Mouse (Mus musculus): ENCODE data around the gene Slc25a26. TPM values are rescaled to one million over a fixed set of nuclear protein-coding genes. Genes with fewer than 3 reads are reported as not detected.

Slc25a26 gene
- polyA plus RNA-seq, 2 experiments: 1.7 to 2.6 TPM

GRCm38 (mm10) chr6:94635343-94635742, 135.2 kb downstream of the Slc25a26 start:
- Histone ChIP-seq H3K36me3 (replicated peaks; ENCODE audit: control insufficient read depth, insufficient read depth, low read depth) (no peaks in the 10 kb centered on the region), H3K27ac (no peak overlapping the region), H3K27me3 (ENCODE audit: control insufficient read depth, insufficient read depth, low read length) (no peaks in the 10 kb centered on the region), H3K9ac (replicated peaks) (no peak overlapping the region), H3K4me1 (replicated peaks; ENCODE audit: control insufficient read depth in 2 of 2, insufficient read depth in 2 of 2, low read length in 1 of 2) (peaks cover 0 to 2% of the 10 kb centered on the region in 2 experiments; a peak in 1 of 4 replicates), H3K9me3 (ENCODE audit: control insufficient read depth, low read length) (no peaks in the 10 kb centered on the region), H3K4me3 (ENCODE audit: insufficient read depth in 1 of 2, low read depth in 2 of 2, low read length in 2 of 2) (no peak overlapping the region), H3K4me2 (ENCODE audit: low read depth) (no peak overlapping the region)
- no peak for TF ChIP-seq CTCF (IDR thresholded peaks at IDR 0.05; ENCODE audit: low read depth)
- no peak for TF ChIP-seq EP300 (IDR thresholded peaks at IDR 0.05; ENCODE audit: low read depth)
- DNase-seq (ENCODE audit: low read depth in 3 of 3, low spot score in 3 of 3) (no peak), ATAC-seq (ENCODE audit: insufficient read depth) (no peak)
- 54% methylated on average over 1 of the region's 1 CpGs for WGBS (ENCODE audit: insufficient replicate concordance)

- no peaks in the 10 kb centered on the region for H3K27me3 ChIP-seq (ENCODE audit: control insufficient read depth, insufficient read depth, low read length)
- DNase-seq (ENCODE audit: low read depth in 3 of 3, low spot score in 3 of 3) (no peak), ATAC-seq (ENCODE audit: insufficient read depth) (peak; percentile 33; the same call in 1 of the 2 replicates)
- no peak overlapping the region for H3K4me3 ChIP-seq (ENCODE audit: insufficient read depth in 1 of 2, low read depth in 2 of 2, low read length in 2 of 2)
- TF ChIP-seq CTCF (IDR thresholded peaks at IDR 0.05; ENCODE audit: low read depth) (no peak), EP300 (IDR thresholded peaks at IDR 0.05; ENCODE audit: low read depth) (0 out of 2 replicates have a peak, but pooled peaks have one; percentile 7)
- H3K27ac ChIP-seq: no peak overlapping the region
- H3K9ac ChIP-seq (replicated peaks): no peak overlapping the region
- no peaks in the 10 kb centered on the region for H3K36me3 ChIP-seq (replicated peaks; ENCODE audit: control insufficient read depth, insufficient read depth, low read depth)
- H3K4me1 ChIP-seq (replicated peaks; ENCODE audit: control insufficient read depth in 2 of 2, insufficient read depth in 2 of 2, low read length in 1 of 2): peaks cover 0 to 2% of the 10 kb centered on the region in 2 experiments; a peak in 1 of 4 replicates
- no peaks in the 10 kb centered on the region for H3K9me3 ChIP-seq (ENCODE audit: control insufficient read depth, low read length)
- H3K4me2 ChIP-seq (ENCODE audit: low read depth): no peak overlapping the region
- 27% methylated on average over 5 of the region's 5 CpGs for WGBS (ENCODE audit: insufficient replicate concordance)
Measured at GRCm38 (mm10) chr6:94637024-94637434, 136.9 kb downstream of the Slc25a26 start.

- TF ChIP-seq CTCF (IDR thresholded peaks at IDR 0.05; ENCODE audit: low read depth): no peak
- no peak for TF ChIP-seq EP300 (IDR thresholded peaks at IDR 0.05; ENCODE audit: low read depth)
- H3K4me1 ChIP-seq (replicated peaks; ENCODE audit: control insufficient read depth in 2 of 2, insufficient read depth in 2 of 2, low read length in 1 of 2): peaks cover 0 to 2% of the 10 kb centered on the region in 2 experiments; a peak in 1 of 4 replicates
- no peak overlapping the region for H3K4me3 ChIP-seq (ENCODE audit: insufficient read depth in 1 of 2, low read depth in 2 of 2, low read length in 2 of 2)
- H3K9me3 ChIP-seq (ENCODE audit: control insufficient read depth, low read length): no peaks in the 10 kb centered on the region
- no peaks in the 10 kb centered on the region for H3K36me3 ChIP-seq (replicated peaks; ENCODE audit: control insufficient read depth, insufficient read depth, low read depth)
- H3K4me2 ChIP-seq (ENCODE audit: low read depth): no peak overlapping the region
- H3K27me3 ChIP-seq (ENCODE audit: control insufficient read depth, insufficient read depth, low read length): no peaks in the 10 kb centered on the region
- ATAC-seq (ENCODE audit: insufficient read depth) (no peak), DNase-seq (ENCODE audit: low read depth in 3 of 3, low spot score in 3 of 3) (no peak)
- H3K9ac ChIP-seq (replicated peaks): no peak overlapping the region
- no peak overlapping the region for H3K27ac ChIP-seq
- 32% methylated on average over 7 of the region's 7 CpGs for WGBS (ENCODE audit: insufficient replicate concordance)
Measured at GRCm38 (mm10) chr6:94640297-94640696, 140.2 kb downstream of the Slc25a26 start.

- H3K27ac ChIP-seq: no peak overlapping the region
- H3K36me3 ChIP-seq (replicated peaks; ENCODE audit: control insufficient read depth, insufficient read depth, low read depth): no peaks in the 10 kb centered on the region
- no peak overlapping the region for H3K4me2 ChIP-seq (ENCODE audit: low read depth)
- H3K9me3 ChIP-seq (ENCODE audit: control insufficient read depth, low read length): no peaks in the 10 kb centered on the region
- 69% methylated on average over 1 of the region's 1 CpGs for WGBS (ENCODE audit: insufficient replicate concordance)
- no peaks in the 10 kb centered on the region for H3K27me3 ChIP-seq (ENCODE audit: control insufficient read depth, insufficient read depth, low read length)
- no peak for DNase-seq (ENCODE audit: low read depth in 3 of 3, low spot score in 3 of 3)
- ATAC-seq (ENCODE audit: insufficient read depth): no peak
- no peaks in the 10 kb centered on the region for H3K4me1 ChIP-seq (replicated peaks; ENCODE audit: control insufficient read depth in 2 of 2, insufficient read depth in 2 of 2, low read length in 1 of 2)
- no peak overlapping the region for H3K9ac ChIP-seq (replicated peaks)
- TF ChIP-seq EP300 (IDR thresholded peaks at IDR 0.05; ENCODE audit: low read depth): no peak
- no peak for TF ChIP-seq CTCF (IDR thresholded peaks at IDR 0.05; ENCODE audit: low read depth)
- no peak overlapping the region for H3K4me3 ChIP-seq (ENCODE audit: insufficient read depth in 1 of 2, low read depth in 2 of 2, low read length in 2 of 2)
Measured at GRCm38 (mm10) chr6:94642048-94642447, 141.9 kb downstream of the Slc25a26 start.

GRCm38 (mm10) chr6:94643989-94644388, 143.9 kb downstream of the Slc25a26 start:
- Histone ChIP-seq H3K36me3 (replicated peaks; ENCODE audit: control insufficient read depth, insufficient read depth, low read depth) (no peaks in the 10 kb centered on the region), H3K4me3 (ENCODE audit: insufficient read depth in 1 of 2, low read depth in 2 of 2, low read length in 2 of 2) (no peak overlapping the region), H3K9me3 (ENCODE audit: control insufficient read depth, low read length) (no peaks in the 10 kb centered on the region), H3K27ac (no peak overlapping the region), H3K9ac (replicated peaks) (no peak overlapping the region), H3K4me1 (replicated peaks; ENCODE audit: control insufficient read depth in 2 of 2, insufficient read depth in 2 of 2, low read length in 1 of 2) (peaks cover 0 to 7% of the 10 kb centered on the region in 2 experiments; a peak in 2 of 4 replicates), H3K4me2 (ENCODE audit: low read depth) (no peak overlapping the region), H3K27me3 (ENCODE audit: control insufficient read depth, insufficient read depth, low read length) (no peaks in the 10 kb centered on the region)
- WGBS (ENCODE audit: insufficient replicate concordance): 43% methylated on average over 2 of the region's 2 CpGs
- TF ChIP-seq CTCF (IDR thresholded peaks at IDR 0.05; ENCODE audit: low read depth): no peak
- TF ChIP-seq EP300 (IDR thresholded peaks at IDR 0.05; ENCODE audit: low read depth): no peak
- DNase-seq (ENCODE audit: low read depth in 3 of 3, low spot score in 3 of 3) (no peak), ATAC-seq (ENCODE audit: insufficient read depth) (no peak)

Data from liver, embryonic 14.5 days (tissue).